Mouse (Mus musculus) stomach, postnatal 0 days (tissue): Measurements from ENCODE around the gene Smpd4.

Source experiments
- CTCF ChIP-seq: IDR thresholded peaks from 2 replicates; pipeline ENCODE4 v1.5.1; 2016; ENCODE audit warnings: antibody characterized with exemption, low read depth, mild to moderate bottlenecking, moderate library complexity
- EP300 ChIP-seq: optimal IDR thresholded peaks from 2 replicates; pipeline ENCODE3; 2016; ENCODE audit warnings: antibody characterized with exemption

GRCm38 (mm10) chr16:17605684-17606083 is 13.5 kb upstream of the Smpd4 start:
- TF ChIP-seq CTCF = no peak
- TF ChIP-seq EP300 = no peak
